Mouse (Mus musculus) v-Abl transformed pro-B cells (cell line): Measurements from ENCODE around the gene Ppm1m.

ENCODE experiments used
- in situ Hi-C, 2 experiments: fragments of 400-800 bp; cut with MboI; formaldehyde crosslinking; loops; one replicate each; pipeline ENCODE4 v1.15.1; 2025; ENCODE audit not compliant: unreplicated experiment in 2 of 2

Gene Ppm1m

GRCm38 (mm10) chr9:106197732-106198131, 1.8 kb downstream of the Ppm1m start:
- in situ Hi-C loops, result loop anchor here (25.0 kb wide), 2 partner anchors 1365 to 1960 kb away; partner anchors contain the start of genes Hyal2 (in 1 of the 2), Rassf1 (in 1 of the 2) and Tusc2 (in 1 of the 2)

- in situ Hi-C loops, result loop anchor here (25.0 kb wide), 2 partner anchors 1365 to 1960 kb away; partner anchors contain the start of genes Hyal2 (in 1 of the 2), Rassf1 (in 1 of the 2) and Tusc2 (in 1 of the 2)
These were observed 2.3 kb downstream of the Ppm1m start for GRCm38 (mm10) chr9:106197081-106197713.

GRCm38 (mm10) chr9:106195693-106196092, 3.9 kb downstream of the Ppm1m start:
- in situ Hi-C loops, result loop anchor here (25.0 kb wide), 2 partner anchors 1367 to 1958 kb away; partner anchors contain the start of genes Hyal2 (in 1 of the 2), Rassf1 (in 1 of the 2) and Tusc2 (in 1 of the 2)

- in situ Hi-C loops, result loop anchor here (25.0 kb wide), 2 partner anchors 1368 to 1957 kb away; partner anchors contain the start of genes Hyal2 (in 1 of the 2), Rassf1 (in 1 of the 2) and Tusc2 (in 1 of the 2)
These were observed 5.4 kb downstream of the Ppm1m start for GRCm38 (mm10) chr9:106193930-106194807.

GRCm38 (mm10) chr9:106192998-106193397, 6.5 kb downstream of the Ppm1m start:
- in situ Hi-C loops, result loop anchor here (25.0 kb wide), 2 partner anchors 1369 to 1956 kb away; partner anchors contain the start of genes Hyal2 (in 1 of the 2), Rassf1 (in 1 of the 2) and Tusc2 (in 1 of the 2)

GRCm38 (mm10) chr9:106192024-106192423, 7.5 kb downstream of the Ppm1m start:
- in situ Hi-C loops, result loop anchor here (25.0 kb wide), 2 partner anchors 1370 to 1955 kb away; partner anchors contain the start of genes Hyal2 (in 1 of the 2), Rassf1 (in 1 of the 2) and Tusc2 (in 1 of the 2)

- in situ Hi-C loops, result loop anchor here (25.0 kb wide), 2 partner anchors 1371 to 1954 kb away; partner anchors contain the start of genes Hyal2 (in 1 of the 2), Rassf1 (in 1 of the 2) and Tusc2 (in 1 of the 2)
These were observed 8.2 kb downstream of the Ppm1m start for GRCm38 (mm10) chr9:106191355-106191754.

- in situ Hi-C loops, result loop anchor here (25.0 kb wide), 2 partner anchors 1378 to 1947 kb away; partner anchors contain the start of genes Hyal2 (in 1 of the 2), Rassf1 (in 1 of the 2) and Tusc2 (in 1 of the 2)
These were observed 15.6 kb downstream of the Ppm1m start for GRCm38 (mm10) chr9:106183996-106184395.

GRCm38 (mm10) chr9:106182146-106182545, 17.4 kb downstream of the Ppm1m start:
- in situ Hi-C loops, result loop anchor here (25.0 kb wide), 2 partner anchors 1380 to 1945 kb away; partner anchors contain the start of genes Hyal2 (in 1 of the 2), Rassf1 (in 1 of the 2) and Tusc2 (in 1 of the 2)

GRCm38 (mm10) chr9:106179964-106180363, 19.6 kb downstream of the Ppm1m start:
- in situ Hi-C loops, result loop anchor here (25.0 kb wide), 2 partner anchors 1382 to 1943 kb away; partner anchors contain the start of genes Hyal2 (in 1 of the 2), Rassf1 (in 1 of the 2) and Tusc2 (in 1 of the 2)

- in situ Hi-C loops, result loop anchor here (25.0 kb wide), 2 partner anchors 1383 to 1942 kb away; partner anchors contain the start of genes Hyal2 (in 1 of the 2), Rassf1 (in 1 of the 2) and Tusc2 (in 1 of the 2)
These were observed 20.1 kb downstream of the Ppm1m start for GRCm38 (mm10) chr9:106179454-106179853.

GRCm38 (mm10) chr9:106177799-106178198, 21.7 kb downstream of the Ppm1m start:
- in situ Hi-C loops, result loop anchor here (25.0 kb wide), 2 partner anchors 1385 to 1940 kb away; partner anchors contain the start of genes Hyal2 (in 1 of the 2), Rassf1 (in 1 of the 2) and Tusc2 (in 1 of the 2)

- in situ Hi-C loops, result loop anchor here (25.0 kb wide), 2 partner anchors 1386 to 1939 kb away; partner anchors contain the start of genes Hyal2 (in 1 of the 2), Rassf1 (in 1 of the 2) and Tusc2 (in 1 of the 2)
These were observed 22.8 kb downstream of the Ppm1m start for GRCm38 (mm10) chr9:106176769-106177168.

GRCm38 (mm10) chr9:106175552-106176200, 23.9 kb downstream of the Ppm1m start:
- in situ Hi-C loops, result loop anchor here (25.0 kb wide), 2 partner anchors 1387 to 1938 kb away; partner anchors contain the start of genes Hyal2 (in 1 of the 2), Rassf1 (in 1 of the 2) and Tusc2 (in 1 of the 2)

GRCm38 (mm10) chr9:106173363-106173762, 26.2 kb downstream of the Ppm1m start:
- in situ Hi-C loops, result loop anchor here (25.0 kb wide), 4 partner anchors 264 to 1364 kb away; partner anchors contain the start of genes Abhd14a (in 2 of the 2), Abhd14b (in 2 of the 2), Acy1 (in 2 of the 2) and Rpl29 (in 2 of the 2)

- in situ Hi-C loops, result loop anchor here (25.0 kb wide), 4 partner anchors 265 to 1365 kb away; partner anchors contain the start of genes Abhd14a (in 2 of the 2), Abhd14b (in 2 of the 2), Acy1 (in 2 of the 2) and Rpl29 (in 2 of the 2)
These were observed 27.0 kb downstream of the Ppm1m start for GRCm38 (mm10) chr9:106172527-106172926.

- in situ Hi-C loops, result loop anchor here (25.0 kb wide), 4 partner anchors 266 to 1366 kb away; partner anchors contain the start of genes Abhd14a (in 2 of the 2), Abhd14b (in 2 of the 2), Acy1 (in 2 of the 2) and Rpl29 (in 2 of the 2)
These were observed 28.0 kb downstream of the Ppm1m start for GRCm38 (mm10) chr9:106171346-106172158.
